Mouse (Mus musculus) limb, embryonic 12.5 days (tissue): ENCODE data around the gene Rbfox1. TPM values are rescaled to one million over a fixed set of nuclear protein-coding genes. Genes with fewer than 3 reads are reported as not detected.

Source experiments
- ATAC-seq: fragments of 200-750 bp; cut with Nextera tagmentation; 2 replicates; pipeline ENCODE4 v1.8.0; 2017; ENCODE audit warnings: low read depth, moderate TSS enrichment; ENCODE audit not compliant: insufficient number of reproducible peaks, insufficient read depth, low FRiP score, low TSS enrichment
- H3K27ac ChIP-seq: fragments of 300-500 bp; sonication (generic); 2 replicates; pipeline ENCODE4 v1.5.1; 2016; ENCODE audit warnings: mild to moderate bottlenecking, moderate library complexity
- H3K27me3 ChIP-seq: fragments of 300-500 bp; sonication (generic); 2 replicates; pipeline ENCODE4 v1.6.1; 2016; ENCODE audit warnings: mild to moderate bottlenecking, moderate library complexity
- H3K36me3 ChIP-seq: fragments of 300-500 bp; sonication (generic); 2 replicates; pipeline ENCODE4 v1.6.1; 2016; ENCODE audit warnings: mild to moderate bottlenecking, moderate library complexity
- H3K4me1 ChIP-seq: fragments of 300-500 bp; sonication (generic); replicated peaks from 2 replicates; pipeline ENCODE4 v1.6.1; 2016
- H3K4me2 ChIP-seq: fragments of 300-500 bp; sonication (generic); 2 replicates; pipeline ENCODE4 v1.6.1; 2016; ENCODE audit warnings: mild to moderate bottlenecking, moderate library complexity
- H3K4me3 ChIP-seq: fragments of 300-500 bp; sonication (generic); replicated peaks from 2 replicates; pipeline ENCODE4 v1.5.1; 2016; ENCODE audit warnings: mild to moderate bottlenecking
- H3K9ac ChIP-seq: fragments of 300-500 bp; sonication (generic); replicated peaks from 2 replicates; pipeline ENCODE4 v1.6.1; 2016; ENCODE audit warnings: mild to moderate bottlenecking, moderate library complexity
- H3K9me3 ChIP-seq: fragments of 300-500 bp; sonication (generic); 2 replicates; pipeline ENCODE4 v1.6.1; 2016; ENCODE audit warnings: mild to moderate bottlenecking, moderate library complexity
- WGBS: fragments of 180-500 bp; shearing (Covaris S2); methylation state at CpG from one replicate; pipeline ENCODE4 v1.1.7; 2016; 5-methylcytosine and 5-hydroxymethylcytosine counted together
- polyA plus RNA-seq: library from polyadenylated mRNA; unstranded; fragments of >200 nt; fragmentation: Nextera tagmentation; extraction: Ambion mirVana; gene quantifications from 2 replicates; pipeline ENCODE4 v1.2.1, GENCODE M21; 2016

Gene Rbfox1
- polyA plus RNA-seq, 1 experiment from 2014 or later: 1.9 TPM

GRCm38 (mm10) chr16:6955102-6955675 lies 1070.0 kb downstream of the Rbfox1 start:
- Histone ChIP-seq H3K4me2 (no peak overlapping the region), H3K4me1 (no peaks in the 10 kb centered on the region), H3K27me3 (no peaks in the 10 kb centered on the region), H3K9ac (no peak overlapping the region), H3K27ac (no peak overlapping the region), H3K4me3 (no peak overlapping the region), H3K36me3 (no peaks in the 10 kb centered on the region), H3K9me3 (no peaks in the 10 kb centered on the region)
- no peak for ATAC-seq
- WGBS: 77% methylated on average over 6 of the region's 6 CpGs

- H3K27me3 ChIP-seq: 0 out of 2 replicates have a peak, but pooled peaks cover 3% of the 10 kb centered on the region
- WGBS: 49% methylated on average over 2 of the region's 2 CpGs
- H3K4me1 ChIP-seq: peaks cover 8% of the 10 kb centered on the region
- no peaks in the 10 kb centered on the region for H3K36me3 ChIP-seq
- peak overlapping the region; percentile 53 for H3K27ac ChIP-seq
- H3K4me3 ChIP-seq: no peak overlapping the region
- no peak overlapping the region for H3K4me2 ChIP-seq
- ATAC-seq: no peak
- H3K9me3 ChIP-seq: no peaks in the 10 kb centered on the region
- H3K9ac ChIP-seq: no peak overlapping the region
Measured at GRCm38 (mm10) chr16:6961931-6962379, 1076.8 kb downstream of the Rbfox1 start.

GRCm38 (mm10) chr16:6962508-6962907 lies 1077.4 kb downstream of the Rbfox1 start:
- ATAC-seq: no peak
- Histone ChIP-seq H3K27me3 (0 out of 2 replicates have a peak, but pooled peaks cover 3% of the 10 kb centered on the region), H3K4me2 (no peak overlapping the region), H3K4me3 (no peak overlapping the region), H3K4me1 (peaks cover 8% of the 10 kb centered on the region), H3K27ac (peak overlapping the region; percentile 53), H3K9ac (no peak overlapping the region), H3K9me3 (no peaks in the 10 kb centered on the region), H3K36me3 (no peaks in the 10 kb centered on the region)
- 45% methylated on average over 5 of the region's 5 CpGs for WGBS

- Histone ChIP-seq H3K4me2 (no peak overlapping the region), H3K27ac (no peak overlapping the region), H3K4me3 (no peak overlapping the region), H3K27me3 (0 out of 2 replicates have a peak, but pooled peaks cover 3% of the 10 kb centered on the region), H3K9ac (no peak overlapping the region), H3K4me1 (peaks cover 8% of the 10 kb centered on the region), H3K9me3 (no peaks in the 10 kb centered on the region), H3K36me3 (no peaks in the 10 kb centered on the region)
- WGBS: 75% methylated on average over 4 of the region's 4 CpGs
- no peak for ATAC-seq
Measured at GRCm38 (mm10) chr16:6963533-6963932, 1078.4 kb downstream of the Rbfox1 start.

- Histone ChIP-seq H3K4me1 (peaks cover 8% of the 10 kb centered on the region), H3K9ac (no peak overlapping the region), H3K27me3 (0 out of 2 replicates have a peak, but pooled peaks cover 3% of the 10 kb centered on the region), H3K4me2 (no peak overlapping the region), H3K9me3 (no peaks in the 10 kb centered on the region), H3K27ac (no peak overlapping the region), H3K36me3 (no peaks in the 10 kb centered on the region), H3K4me3 (no peak overlapping the region)
- no peak for ATAC-seq
- 4% methylated on average over 8 of the region's 8 CpGs for WGBS
Measured at GRCm38 (mm10) chr16:6964720-6965583, 1079.8 kb downstream of the Rbfox1 start.

- Histone ChIP-seq H3K27me3 (peaks cover 6% of the 10 kb centered on the region; the same call in 1 of the 2 replicates), H3K9ac (no peak overlapping the region), H3K27ac (no peak overlapping the region), H3K4me2 (no peak overlapping the region), H3K4me1 (peaks cover 4% of the 10 kb centered on the region), H3K4me3 (no peak overlapping the region), H3K9me3 (no peaks in the 10 kb centered on the region), H3K36me3 (no peaks in the 10 kb centered on the region)
- no peak for ATAC-seq
- 86% methylated on average over 4 of the region's 4 CpGs for WGBS
Measured at GRCm38 (mm10) chr16:6969986-6970385, 1084.8 kb downstream of the Rbfox1 start.

GRCm38 (mm10) chr16:6976341-6976740 lies 1091.2 kb downstream of the Rbfox1 start:
- Histone ChIP-seq H3K27ac (no peak overlapping the region), H3K36me3 (no peaks in the 10 kb centered on the region), H3K4me1 (no peaks in the 10 kb centered on the region), H3K4me2 (no peak overlapping the region), H3K9ac (no peak overlapping the region), H3K27me3 (peaks cover 4% of the 10 kb centered on the region; the same call in 1 of the 2 replicates), H3K4me3 (no peak overlapping the region), H3K9me3 (no peaks in the 10 kb centered on the region)
- 87% methylated on average over 7 of the region's 7 CpGs for WGBS
- no peak for ATAC-seq

GRCm38 (mm10) chr16:6983947-6984346 lies 1098.8 kb downstream of the Rbfox1 start:
- Histone ChIP-seq H3K27ac (no peak overlapping the region), H3K4me3 (no peak overlapping the region), H3K36me3 (no peaks in the 10 kb centered on the region), H3K9ac (no peak overlapping the region), H3K9me3 (no peaks in the 10 kb centered on the region), H3K27me3 (no peaks in the 10 kb centered on the region), H3K4me1 (no peaks in the 10 kb centered on the region), H3K4me2 (no peak overlapping the region)
- ATAC-seq: no peak
- 76% methylated on average over 2 of the region's 2 CpGs for WGBS

GRCm38 (mm10) chr16:6986031-6986430 lies 1100.9 kb downstream of the Rbfox1 start:
- Histone ChIP-seq H3K36me3 (no peaks in the 10 kb centered on the region), H3K4me1 (no peaks in the 10 kb centered on the region), H3K27me3 (no peaks in the 10 kb centered on the region), H3K27ac (no peak overlapping the region), H3K9ac (no peak overlapping the region), H3K4me3 (no peak overlapping the region), H3K9me3 (no peaks in the 10 kb centered on the region), H3K4me2 (no peak overlapping the region)
- no peak for ATAC-seq

GRCm38 (mm10) chr16:6986494-6986893 lies 1101.3 kb downstream of the Rbfox1 start:
- 57% methylated on average over 2 of the region's 2 CpGs for WGBS
- Histone ChIP-seq H3K9ac (no peak overlapping the region), H3K36me3 (no peaks in the 10 kb centered on the region), H3K9me3 (peaks cover under 1% of the 10 kb centered on the region; the same call in 1 of the 2 replicates), H3K4me1 (no peaks in the 10 kb centered on the region), H3K4me2 (no peak overlapping the region), H3K27ac (no peak overlapping the region), H3K4me3 (no peak overlapping the region), H3K27me3 (no peaks in the 10 kb centered on the region)
- ATAC-seq: no peak

GRCm38 (mm10) chr16:6992251-6992650 lies 1107.1 kb downstream of the Rbfox1 start:
- no peak for ATAC-seq
- no peak overlapping the region for H3K4me3 ChIP-seq

More at GRCm38 (mm10) chr16:6992251-6992650, 1107.1 kb downstream of the Rbfox1 start:
- no peaks in the 10 kb centered on the region for H3K4me1 ChIP-seq
- 86% methylated on average over 5 of the region's 5 CpGs for WGBS
- no peak overlapping the region for H3K27ac ChIP-seq
- H3K9me3 ChIP-seq: peaks cover 6% of the 10 kb centered on the region; the same call in 1 of the 2 replicates
- no peaks in the 10 kb centered on the region for H3K27me3 ChIP-seq
- no peak overlapping the region for H3K4me2 ChIP-seq
- H3K36me3 ChIP-seq: no peaks in the 10 kb centered on the region
- no peak overlapping the region for H3K9ac ChIP-seq
